Mouse (Mus musculus) urinary bladder, postnatal 36 days (tissue): ENCODE results near the gene Ankdd1b.

Experiments
- DNase-seq, 2 experiments: peaks; one replicate each; pipeline ENCODE4 v3.0.0; 2022; ENCODE audit warnings: low spot score in 2 of 2, mixed read lengths in 1 of 2

The Ankdd1b gene

DNA sequence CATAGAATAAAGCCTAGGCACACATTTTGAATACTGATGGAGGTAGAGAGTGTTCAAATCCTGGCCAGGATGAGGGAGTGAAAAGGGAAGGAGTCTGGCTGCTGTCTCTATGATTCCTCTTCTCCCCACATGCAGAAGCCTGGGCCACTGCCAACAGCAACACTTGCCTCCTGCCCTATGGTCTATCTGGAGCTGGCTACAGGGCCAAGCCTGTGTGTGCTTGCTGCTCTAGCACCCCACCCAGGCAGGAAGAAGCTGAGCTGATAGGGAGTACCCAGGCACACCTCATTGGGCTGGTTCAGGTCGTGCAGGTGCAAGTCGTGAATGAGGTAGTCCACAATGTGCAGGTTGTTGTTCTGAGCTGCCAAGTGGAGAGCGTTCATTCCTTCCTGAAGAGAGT, 16.7 kb downstream of the Ankdd1b start:
- peak in 1 of 2 experiments; percentile 73 for DNase-seq

DNA sequence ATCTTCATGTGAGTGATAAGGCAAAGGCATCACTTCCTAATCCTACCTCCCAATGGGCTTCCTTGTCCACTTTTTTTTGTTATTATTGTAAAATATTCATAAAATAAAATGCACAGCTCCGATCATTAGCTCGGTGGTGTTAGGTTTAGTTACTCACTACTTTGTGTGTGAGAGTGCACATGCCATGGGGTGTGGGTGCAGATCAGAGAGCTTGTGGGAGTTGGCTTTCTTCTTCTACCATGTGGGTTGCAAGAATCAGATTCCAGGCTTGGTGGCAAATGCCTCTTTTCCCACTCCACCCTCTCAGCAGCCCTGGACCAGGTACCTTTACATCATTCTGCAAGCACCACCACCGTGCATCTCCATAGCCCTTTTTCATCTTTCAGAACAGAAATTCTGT, 18.4 kb downstream of the Ankdd1b start:
- DNase-seq, result no peak

DNA sequence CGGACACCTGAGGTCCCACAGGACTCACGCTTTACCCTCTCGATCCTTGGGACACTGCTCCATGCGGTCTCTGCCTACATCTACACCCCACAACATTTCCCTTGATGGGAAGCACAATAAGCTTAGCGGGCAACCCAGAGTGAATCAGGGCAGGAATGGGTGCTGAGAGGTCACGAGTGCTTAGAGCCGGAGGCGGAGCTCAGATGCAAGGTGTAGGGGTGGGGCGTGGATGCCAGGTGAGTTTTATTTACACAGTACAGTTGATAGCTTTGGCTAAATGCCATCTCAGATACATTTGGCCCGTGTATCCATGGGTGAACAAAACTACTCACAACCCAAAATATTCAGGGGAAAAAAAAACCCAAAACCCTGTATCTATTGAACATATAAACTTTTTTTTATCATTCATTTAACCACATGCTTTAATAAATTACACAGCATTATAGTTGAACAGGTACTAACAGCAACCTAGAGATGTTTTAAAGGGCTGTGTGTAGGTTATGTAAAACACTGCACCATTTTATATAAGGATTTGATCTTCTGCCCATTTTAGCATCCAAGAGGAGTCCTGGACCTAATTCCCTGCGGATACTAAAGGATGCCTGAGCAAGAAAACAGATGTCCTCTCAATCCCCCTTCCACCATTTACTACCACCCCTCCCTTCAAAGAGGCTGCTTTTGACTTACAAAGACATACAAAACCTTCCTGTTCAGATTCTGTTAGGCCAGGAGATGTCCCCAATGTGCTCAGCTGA, 19.4 kb downstream of the Ankdd1b start:
- no peak for DNase-seq

DNA sequence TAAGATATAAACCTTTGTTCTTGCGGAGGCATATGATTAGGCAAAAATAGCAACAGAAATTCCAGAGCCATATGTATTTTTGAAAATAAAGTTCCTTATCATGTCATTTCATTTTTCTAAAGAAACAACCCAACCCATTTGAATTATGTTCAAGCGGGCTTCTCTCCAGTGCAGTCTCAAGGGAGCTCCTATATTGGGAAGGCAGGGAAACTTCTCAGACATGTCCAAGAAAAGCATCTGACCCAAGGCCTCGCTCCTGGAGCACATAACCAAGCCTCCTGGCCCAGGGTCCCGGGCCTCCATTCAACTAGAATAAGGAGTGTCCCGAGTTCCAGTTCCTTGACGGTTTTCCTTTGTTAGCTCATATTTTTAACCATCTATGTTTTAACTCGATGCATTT, 20.1 kb downstream of the Ankdd1b start:
- peak in 1 of 2 experiments; percentile 51 for DNase-seq

DNA sequence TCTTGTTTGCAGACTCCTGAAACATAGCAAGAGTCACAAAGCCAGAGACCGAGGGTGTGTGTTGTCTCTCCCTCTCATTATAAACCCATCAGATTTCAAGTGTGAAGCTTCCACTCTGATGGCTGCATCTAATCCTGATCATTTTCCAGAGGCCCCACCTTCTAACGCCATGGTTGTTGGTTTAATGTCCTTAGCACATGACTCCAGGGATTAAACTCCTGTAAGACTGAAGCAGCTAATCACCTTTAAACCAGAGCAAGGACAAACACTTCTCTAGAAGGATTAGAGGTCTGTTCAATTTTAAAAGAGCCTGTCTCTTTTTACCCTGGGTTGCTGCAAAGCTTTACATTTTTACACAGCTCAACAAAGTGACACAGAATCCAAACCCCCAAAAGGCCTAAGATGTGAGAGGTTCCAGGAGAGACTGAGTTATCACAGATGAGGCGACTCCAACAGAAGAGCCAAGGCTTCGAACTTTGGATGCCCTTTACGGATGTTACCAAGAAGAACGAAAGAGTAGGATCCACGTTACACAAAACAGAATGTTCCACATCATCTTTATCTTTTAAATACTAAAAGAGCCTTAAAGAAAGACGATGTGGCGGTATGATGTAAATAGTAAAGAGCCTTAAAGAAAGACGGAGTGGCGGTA, 20.7 kb downstream of the Ankdd1b start:
- DNase-seq, result no peak

DNA sequence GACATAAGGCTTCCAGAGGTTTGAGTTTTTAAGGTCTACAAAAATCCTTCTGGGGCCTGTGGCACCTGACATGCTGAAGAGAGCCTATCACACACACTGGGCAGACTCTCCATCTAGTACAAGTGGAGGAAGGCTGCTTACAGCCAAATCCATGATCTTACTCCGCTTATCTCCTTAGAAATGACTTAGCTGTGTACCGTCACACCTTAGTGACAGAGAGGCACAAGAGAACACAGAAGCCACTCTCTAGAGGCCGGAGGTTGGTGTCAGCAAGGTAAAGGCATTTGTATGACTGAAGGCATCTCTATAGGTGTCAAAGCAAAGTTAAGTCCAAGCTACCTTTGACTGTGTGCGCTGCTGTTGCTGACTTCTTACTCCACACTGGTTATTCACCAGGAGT, 30.6 kb downstream of the Ankdd1b start:
- DNase-seq, result no peak

DNA sequence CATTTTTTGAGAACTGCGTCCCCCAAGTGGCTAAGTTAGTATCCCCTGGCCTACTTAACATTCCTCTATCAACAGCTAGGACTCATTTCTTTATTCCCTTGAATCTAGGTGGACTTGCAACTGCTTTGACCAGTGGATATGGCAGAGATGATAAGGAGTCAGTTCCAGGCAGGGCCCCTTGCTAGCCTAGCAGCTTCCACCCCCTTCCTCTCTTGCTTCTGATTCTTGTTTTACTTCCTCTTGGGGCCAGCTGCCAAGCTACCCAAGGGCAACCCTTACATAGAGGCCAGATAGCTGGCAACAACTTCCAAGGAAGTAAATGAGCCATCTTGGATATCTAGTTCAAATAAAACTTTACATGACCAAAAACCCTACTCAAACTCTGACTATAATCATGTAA, 34.1 kb downstream of the Ankdd1b start:
- DNase-seq, result no peak

DNA sequence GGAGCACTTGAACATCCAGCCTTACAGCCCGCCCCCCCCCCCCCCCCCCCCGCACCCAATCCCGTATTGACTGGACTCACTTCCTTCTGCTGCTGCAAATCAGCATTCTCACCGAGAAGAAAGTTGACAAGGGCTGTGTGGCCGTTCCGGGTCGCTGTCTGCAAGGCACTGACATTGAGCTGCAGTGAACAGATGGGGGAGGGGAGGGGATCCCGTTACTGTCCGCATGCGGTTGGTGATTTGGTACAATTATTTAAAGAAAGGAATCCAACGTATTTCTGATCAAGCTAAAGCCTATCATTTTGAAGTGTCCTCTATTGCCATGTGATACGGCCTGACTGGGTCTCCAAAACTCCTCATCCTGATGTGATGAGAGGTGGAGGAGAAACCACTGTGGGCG, 35.2 kb downstream of the Ankdd1b start:
- no peak for DNase-seq

DNA sequence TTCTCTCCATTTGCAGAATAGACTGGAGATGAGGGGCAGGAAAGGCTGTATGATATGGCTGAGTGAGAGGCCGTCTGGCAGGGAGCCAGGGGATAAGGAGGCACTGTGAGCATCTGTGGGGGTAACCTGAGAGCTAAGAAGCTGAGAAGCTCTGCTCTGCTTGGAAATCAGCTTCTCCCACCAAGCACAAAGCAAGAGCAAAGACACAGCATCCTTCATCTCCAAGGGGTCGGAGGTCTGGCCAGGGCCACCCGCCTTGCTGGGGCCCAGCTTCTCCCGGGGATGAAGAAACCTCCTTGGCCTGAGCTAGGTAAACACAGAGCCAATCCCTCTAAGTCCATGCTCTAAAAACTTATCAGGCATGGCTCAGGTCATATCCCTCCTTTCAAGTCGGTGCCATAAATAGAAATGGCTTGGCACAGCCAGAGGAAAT, 36.1 kb downstream of the Ankdd1b start:
- DNase-seq, result peak in 1 of 2 experiments; percentile 29

DNA sequence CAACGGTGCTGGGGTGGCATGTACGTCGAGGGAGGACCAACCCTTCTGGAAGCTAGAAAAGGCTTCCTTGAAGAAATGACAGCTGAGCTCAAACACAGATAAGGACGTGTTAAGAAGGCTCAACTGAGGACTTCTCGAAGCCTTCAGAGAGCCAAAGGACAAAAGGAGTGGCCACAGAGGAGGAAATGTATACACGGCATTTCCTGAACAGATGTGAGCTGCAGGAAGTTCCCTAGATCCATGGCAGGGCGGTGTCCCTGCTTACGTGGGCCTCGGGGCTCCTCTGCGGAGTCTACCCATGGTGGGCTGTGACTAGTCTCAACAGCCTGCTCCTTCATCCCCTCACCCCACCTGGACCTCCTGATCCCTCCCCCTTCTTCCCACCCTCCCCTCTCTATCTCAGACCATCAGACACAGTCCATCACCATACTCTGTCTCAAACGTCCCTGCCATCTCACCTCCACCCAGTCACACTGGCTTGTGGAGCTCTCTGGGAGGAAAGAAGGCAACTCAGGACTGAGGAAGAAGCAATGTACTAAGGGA, 37.3 kb downstream of the Ankdd1b start:
- no peak for DNase-seq

DNA sequence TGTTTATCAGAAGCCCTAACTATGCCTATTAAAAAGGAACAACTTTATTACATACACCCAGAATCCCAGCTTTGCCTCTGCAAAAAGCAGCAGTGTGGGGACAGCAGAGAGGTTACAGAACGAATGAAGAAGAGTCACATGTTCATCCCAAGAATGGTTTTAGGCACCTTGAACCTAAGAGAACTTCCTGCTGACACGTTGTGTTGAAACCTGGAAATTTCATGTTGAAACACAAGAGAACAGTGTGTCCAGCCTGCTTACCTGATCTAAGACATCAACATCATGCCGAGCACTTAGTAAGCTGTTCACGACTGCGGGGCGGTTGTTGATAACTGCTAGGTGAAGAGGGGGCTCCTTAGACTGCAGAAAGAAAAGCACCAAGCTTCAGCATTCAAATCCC, 38.0 kb downstream of the Ankdd1b start:
- no peak for DNase-seq

DNA sequence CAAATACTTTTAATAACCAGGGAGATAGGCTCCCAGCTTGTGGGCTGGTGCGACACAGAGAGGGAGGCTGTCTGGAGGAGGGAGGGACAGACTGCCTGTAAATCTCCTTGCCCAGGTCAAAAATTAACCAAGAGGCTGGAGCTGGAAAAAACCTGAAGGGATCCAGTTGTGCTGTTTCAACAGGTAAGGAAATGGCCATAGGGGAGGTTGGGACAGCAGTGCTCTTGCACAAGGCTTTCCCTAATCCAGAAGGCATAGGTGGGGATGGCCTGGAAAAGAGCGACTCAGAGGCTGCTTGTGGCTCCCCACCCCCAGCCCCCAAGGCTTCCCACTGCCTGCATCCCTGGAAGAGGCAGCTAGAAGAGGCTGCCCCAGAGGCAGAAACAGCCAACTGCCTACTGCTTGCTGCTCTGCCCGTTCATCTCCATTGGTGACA, 38.6 kb downstream of the Ankdd1b start:
- DNase-seq, result no peak

DNA sequence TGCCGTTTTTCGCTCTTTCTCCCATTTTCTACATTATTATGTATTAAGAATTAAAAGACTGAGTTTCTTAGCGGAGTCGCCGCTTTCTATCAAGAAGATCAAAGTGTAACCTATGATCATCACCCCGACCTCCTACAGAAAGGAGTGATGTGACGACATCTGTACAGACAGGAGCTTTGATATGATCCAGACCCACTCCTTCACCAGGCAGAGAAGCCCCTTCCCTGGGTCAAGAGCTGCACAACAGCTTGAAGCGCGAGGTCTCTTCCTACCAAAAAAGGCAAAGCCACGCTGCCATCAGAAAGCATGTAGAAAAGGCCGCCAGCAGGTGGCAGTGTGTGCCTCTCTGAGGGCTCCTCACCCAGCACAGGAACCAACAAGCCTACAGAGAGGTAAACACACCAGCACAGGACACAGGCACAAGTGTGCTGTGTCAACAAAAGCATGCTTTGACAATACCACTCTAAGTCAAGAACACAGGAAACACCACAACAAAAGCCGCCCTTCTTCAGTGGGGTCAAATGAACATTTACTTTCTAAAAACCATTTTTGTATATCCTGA, 39.3 kb downstream of the Ankdd1b start:
- DNase-seq, result peak; percentile 90

DNA sequence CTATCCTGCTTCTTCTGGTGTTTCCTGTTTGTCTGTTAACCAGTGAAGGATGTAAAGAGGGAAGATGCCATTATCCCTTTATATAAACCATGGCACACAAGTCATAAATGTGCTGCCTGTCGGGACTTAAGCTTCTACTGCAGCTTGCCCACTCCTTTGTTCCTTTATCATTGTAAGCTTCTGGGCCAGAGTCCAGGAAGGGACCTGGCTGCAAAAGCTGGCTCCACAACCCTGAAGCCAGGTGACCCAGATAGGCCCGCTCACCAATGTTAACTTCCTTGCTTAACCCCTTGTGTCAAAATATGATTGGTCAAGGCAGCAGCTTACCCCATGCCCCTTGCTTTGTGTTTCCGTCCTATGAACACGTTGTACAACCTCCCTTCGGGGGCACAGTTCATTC, 42.5 kb downstream of the Ankdd1b start:
- no peak for DNase-seq

DNA sequence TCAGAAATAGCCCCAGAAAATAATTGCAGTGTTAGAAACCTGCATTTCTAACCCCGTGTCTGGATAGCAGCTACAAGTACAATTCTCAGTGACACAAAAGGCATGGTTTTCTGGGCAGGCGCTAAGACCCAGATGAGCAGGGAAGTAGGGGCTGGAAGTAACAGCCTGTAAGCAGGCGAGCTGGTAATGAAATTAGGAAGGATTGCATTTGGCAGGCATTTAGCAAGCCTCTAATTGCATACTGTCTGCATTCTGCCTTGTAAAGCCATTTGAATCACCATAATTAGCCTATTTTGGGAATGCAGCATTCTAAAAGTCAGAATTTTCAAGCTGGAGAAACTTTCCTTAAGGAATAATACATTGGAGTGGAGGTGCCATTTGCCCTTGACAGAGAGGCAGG, 45.0 kb downstream of the Ankdd1b start:
- no peak for DNase-seq

DNA sequence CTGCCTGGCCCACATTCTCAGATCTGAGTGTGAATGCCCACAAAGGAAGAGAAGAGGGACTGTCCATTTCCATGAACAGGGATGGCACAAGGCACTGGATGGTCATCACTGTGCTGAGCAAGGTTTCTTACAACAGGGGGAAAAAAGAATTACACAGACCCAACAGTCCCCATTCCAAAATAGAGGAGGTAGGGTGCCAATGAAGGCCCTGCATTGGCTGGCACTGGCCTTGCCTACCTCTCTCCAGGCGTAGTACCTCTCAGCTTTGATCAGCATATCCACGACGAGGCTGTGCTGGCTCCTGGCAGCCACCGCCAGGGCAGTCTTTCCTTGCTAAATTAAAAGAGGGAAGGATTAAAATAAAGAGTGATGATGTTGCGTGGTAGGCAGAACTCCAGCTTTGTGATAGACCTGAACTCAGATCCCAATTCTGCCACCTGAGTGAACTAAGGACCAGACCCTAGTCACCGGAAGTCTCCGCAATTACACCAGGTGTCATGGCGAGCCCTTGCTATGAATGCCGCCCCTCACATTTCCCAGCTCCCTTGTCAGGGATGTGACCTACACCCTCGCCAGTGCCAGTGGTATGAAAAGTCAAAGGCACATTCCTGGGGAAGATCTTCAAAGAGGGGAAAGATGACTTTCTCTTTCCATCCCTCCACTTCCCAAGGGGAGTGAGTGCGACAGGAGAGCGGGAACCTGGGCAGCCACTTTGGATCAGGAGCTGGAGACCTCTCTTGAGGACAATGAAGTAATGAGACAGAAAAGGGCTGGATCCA, 46.3 kb downstream of the Ankdd1b start:
- DNase-seq, result no peak

DNA sequence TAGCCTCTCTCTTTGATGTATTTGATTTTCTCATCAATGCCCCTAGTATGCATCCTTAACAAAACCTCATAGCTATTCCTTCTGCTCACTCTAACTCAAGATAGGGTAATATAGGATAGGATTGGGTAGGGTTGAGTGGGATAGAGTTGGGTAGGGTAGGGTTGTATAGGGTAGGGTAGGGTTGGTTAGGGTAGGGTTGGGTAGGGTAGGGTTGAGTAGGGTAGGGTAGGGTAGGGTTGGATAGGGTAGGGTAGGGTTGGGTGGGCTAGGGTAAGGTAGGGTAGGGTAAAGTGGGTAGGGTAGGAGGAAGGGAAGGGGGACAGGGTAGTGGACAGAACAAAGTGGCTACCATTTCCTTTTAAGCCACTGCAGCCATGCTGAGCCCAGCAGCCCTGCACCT, 49.8 kb downstream of the Ankdd1b start:
- no peak for DNase-seq

DNA sequence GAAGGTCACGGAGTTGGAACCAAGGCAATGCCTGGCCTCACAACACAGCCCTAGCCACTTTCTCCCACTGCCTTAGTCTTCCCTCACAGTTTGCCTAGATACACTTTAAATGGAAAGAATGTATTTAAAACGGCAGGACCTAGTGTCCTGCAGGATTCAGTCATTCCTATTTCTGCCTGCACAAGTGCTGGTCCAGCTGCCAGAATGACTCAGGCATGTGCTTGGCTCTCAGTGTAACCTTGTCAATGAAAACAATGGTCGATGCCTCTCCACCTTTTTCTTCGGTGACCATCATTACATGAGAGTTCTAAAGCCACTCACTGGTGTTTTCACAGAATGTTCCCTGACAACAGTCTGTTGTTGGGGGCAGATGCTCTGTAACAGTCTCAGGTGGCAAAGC, 52.5 kb downstream of the Ankdd1b start:
- no peak for DNase-seq

DNA sequence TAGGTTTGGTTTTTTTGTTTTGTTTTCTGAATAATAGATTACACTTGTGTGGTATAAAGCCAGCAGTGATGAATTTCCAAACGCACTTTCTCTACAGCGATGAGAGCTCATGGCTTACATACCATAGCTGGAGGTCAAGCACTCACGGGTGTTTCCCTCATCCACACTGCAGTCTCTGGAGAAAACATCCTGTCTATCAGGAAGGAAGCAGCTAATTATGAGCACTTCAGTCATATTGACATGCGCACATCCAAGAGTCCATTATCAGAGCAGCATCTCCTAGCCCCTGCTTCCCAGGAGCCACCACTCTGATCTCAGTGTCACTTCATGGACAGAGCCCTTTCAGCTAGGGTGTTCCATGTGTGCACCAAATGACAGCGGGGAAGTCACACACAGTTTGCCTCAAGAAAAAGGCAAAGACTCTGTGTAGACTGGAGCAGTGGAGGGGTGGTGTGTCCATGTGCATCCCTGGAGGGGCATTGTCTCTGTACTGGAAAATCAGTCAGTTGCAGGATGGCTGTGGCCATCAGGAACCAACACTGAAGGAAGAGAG, 53.7 kb downstream of the Ankdd1b start:
- no peak for DNase-seq

DNA sequence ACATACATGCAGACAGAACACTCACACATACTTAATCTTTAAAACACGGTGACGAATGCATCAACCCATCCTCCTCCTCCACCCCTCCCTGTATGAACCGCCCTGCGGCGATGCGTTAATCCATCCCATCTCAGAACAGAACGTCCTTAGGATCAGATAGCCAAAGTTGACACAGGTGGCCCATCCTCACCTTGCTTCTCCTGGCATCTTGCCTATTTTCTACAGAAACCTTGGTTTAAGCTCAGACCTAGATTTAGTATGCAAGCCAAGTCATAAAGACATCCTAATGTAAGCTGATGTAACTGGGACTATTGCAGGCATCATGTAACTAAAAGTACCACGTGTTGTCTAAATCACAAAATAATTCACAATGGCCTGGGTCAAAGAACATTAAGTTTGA, 54.6 kb downstream of the Ankdd1b start:
- DNase-seq, result no peak

DNA sequence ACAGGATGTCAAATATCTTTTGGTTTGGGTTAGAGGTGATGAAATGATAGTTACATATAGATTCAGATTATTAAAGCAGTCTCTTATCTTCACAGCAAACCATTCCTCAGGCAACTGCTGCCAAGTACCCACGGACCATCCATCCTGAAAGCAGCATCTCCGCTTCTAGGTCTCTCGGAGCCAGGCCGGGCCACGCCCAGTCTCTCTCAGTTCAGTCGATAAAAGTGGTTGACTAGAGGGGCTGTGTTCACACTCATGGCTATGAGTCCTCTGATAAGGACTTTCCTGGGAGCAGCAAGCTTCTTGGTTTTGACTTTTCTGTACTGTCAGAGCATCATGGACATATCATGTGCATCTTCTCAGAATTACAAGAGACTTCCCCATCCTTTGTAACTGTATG, 56.6 kb downstream of the Ankdd1b start:
- no peak for DNase-seq

DNA sequence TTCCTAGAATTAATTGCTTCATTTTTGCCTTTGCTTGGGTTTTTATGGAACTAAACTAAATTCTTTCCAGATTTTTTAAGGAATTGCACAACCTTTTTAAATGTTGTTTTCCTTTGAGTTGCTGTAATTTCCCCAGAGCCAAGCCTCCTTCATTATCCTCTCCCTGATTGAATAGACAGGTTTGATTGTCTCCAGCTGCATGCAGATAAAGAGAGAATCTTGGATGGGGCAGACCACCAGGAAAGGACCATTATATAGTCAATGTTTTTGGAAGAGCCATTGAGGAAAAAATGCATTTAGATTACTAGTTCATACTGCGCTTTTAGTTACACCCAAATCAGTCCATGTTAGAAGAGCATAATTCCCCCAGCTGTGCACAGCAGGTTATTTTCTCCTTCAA, 62.2 kb downstream of the Ankdd1b start:
- no peak for DNase-seq
